Mouse (Mus musculus) ovary, postnatal 36 days (tissue): ENCODE data around the gene Tdrd3.
A peak's percentile ranks its signal among the peaks of the same experiment; 100 is the strongest.

ENCODE experiments used
- DNase-seq: peaks from one replicate; pipeline ENCODE4 v3.0.0; 2022; ENCODE audit warnings: low spot score, mixed read lengths

The Tdrd3 gene

DNA sequence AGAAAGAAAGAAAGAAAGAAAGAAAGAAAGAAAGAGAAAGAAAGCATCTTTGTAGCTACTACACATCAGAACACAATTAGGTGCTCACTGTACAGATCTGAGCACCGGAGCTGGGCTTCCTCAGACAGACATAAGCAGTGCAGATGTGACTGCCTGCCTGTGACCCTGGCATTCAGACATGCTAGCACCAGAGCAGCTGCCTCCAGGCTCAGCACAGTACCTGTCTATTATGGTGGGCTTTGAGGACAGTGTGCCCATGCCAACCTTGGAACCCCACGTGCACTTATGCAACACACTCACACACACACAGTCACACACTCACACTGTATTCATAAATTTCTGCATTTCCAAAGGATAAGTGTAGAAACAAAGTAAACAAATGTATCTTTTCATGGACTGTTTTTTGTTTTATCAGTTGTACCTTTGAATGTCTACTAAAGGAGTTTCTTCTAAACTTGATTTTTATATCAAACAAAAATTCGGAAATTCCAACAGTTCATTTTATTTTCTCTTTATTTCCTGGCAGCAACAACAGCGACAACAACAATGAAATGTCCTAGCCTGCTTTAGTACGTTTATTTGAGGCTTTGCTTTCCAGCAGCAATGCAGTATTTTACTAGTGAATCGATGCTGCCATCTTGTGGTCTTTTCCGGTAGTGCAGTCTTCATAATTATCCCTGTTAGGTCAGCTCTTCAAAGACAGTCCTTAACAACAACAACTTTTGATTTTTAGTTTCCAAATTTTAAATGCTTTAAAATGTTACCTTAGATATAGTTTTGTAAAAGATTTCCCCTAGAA lies 35.4 kb downstream of the Tdrd3 start:
- no peak for DNase-seq

DNA sequence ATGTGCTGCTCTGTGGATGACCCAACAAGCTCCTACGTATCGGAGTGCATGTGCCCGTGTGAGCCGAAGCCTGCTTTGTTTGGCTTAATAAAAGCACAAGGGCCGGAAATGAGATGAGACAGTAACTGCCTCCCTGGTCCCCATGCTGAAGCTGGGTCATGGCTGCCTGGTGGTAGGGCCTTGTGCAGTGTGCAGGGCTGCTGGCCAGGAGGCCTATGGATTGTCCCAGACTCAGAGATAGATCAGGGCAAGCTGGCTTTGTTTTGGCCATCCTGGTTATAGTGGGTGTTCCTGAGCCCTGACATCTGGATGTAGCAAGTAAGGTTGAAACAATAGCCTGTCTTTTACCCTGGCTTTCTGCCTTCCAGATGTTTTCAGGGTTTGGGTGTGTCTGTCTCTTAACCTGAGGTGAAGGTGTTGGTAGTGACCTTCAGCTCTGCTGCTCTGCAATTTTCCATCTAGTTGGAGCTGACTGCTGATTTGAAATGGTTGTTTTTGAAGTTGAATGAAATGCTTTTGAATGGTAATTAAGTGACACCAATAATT lies 39.3 kb downstream of the Tdrd3 start:
- DNase-seq, result no peak

DNA sequence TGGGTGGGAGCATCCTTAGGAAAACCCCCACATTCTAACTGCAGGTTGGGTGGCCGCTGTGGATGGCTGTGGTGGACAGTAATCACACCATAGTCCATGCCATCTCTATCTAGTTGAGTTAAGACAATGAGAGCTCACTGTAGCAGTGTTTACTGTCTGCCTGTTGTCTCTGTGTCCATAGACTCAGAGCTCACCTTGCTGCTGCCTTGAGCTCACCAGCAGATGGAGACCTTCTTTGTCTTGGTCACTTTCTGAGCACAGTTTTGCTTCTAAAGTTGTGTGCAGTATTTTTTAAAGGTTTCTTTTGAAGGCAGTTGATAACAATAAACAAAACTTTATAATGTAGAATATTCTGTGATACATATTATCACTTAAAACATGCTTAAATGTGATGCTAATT lies 43.3 kb downstream of the Tdrd3 start:
- DNase-seq, result no peak

DNA sequence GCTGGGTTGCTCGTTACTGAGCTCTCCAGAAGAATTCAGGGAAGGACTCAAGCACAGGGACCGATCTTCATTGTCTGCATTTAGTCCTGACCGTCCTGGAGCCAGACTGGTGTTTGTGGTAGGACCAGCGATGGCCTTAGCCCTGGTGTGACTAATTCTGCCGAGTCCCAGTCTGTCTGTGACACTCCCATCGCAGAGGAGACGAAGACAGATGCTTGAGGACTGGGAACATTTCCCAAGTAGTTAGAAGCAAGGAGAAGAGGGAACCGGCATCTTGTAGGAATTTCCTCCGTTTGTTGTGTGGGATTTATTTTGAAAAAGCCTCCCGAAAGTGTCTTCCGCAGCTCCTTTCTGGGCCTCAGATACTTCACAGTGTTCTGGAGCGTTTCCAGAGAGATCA lies 45.1 kb downstream of the Tdrd3 start:
- no peak for DNase-seq

DNA sequence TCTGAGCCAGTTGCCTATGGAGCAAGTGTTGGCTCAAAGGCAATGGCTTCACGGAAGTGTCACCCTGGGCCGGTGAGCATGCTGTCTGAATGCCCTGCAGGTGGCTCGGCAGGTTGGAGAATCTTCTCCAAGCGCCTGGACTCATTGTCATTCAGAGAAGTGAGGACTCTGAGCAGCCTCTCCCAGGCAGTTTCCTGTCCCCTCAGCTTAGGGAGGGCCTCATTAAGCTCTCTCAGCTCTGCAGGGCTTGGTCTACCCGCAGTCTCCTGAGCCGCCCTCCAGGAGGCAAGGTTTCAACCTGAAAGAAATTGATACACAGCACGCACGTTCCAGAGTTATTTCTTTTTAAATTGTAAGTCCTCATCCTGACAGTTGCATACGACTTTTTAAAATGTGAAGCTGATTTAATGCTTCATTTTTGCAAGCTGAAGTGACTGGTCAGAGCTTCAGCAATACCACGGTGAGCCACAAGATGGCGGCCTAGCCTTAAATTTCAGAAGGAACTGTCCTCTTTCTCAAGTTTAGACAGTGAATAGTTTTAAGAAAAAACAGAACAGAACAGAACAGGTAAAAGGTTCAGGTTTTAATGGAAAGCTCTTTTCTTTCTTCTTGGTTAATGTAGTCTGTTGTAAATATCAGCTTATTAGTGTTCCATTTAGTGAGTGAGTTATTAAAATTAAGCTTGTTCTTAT lies 47.7 kb downstream of the Tdrd3 start:
- DNase-seq, result peak; percentile 70

DNA sequence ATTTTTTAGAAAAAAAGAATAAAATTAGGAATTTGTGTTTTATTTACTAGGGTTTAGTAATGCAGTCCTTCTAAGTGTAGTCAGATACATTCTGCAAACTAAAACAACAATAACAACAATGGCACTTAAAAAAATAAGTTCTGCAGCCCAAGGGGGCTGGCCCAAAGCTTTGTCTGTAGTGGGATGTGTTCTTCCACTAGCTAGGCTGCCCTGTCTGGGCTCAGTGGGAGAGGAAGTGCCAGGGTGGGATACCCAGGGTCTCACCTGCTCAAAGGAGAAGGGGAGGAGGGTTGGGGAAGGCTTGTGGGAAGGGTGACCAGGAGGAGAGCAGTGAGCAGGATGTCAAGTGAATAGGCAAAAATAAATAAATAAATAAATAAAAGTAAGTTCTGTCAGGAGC lies 48.2 kb downstream of the Tdrd3 start:
- DNase-seq, result no peak

DNA sequence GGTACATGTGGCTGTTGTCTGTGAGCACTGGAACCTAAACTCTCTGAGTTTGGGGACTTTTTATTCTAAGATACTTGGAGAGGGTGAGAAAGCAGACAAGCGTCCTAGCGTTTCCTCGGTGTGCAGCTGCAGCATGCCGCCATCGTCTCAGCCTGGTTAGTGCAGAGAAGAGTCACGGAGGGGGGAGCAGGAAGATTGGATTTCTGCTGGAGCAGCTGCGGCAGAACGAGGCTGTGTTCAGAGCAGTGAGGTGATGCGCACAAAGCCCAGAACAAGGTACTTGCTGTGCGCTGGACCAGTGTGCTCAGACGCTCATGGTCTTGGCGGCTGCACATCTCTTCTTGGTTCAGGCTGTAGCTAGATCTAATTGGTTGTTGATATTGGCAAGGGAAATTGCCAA lies 51.1 kb downstream of the Tdrd3 start:
- DNase-seq, result no peak

DNA sequence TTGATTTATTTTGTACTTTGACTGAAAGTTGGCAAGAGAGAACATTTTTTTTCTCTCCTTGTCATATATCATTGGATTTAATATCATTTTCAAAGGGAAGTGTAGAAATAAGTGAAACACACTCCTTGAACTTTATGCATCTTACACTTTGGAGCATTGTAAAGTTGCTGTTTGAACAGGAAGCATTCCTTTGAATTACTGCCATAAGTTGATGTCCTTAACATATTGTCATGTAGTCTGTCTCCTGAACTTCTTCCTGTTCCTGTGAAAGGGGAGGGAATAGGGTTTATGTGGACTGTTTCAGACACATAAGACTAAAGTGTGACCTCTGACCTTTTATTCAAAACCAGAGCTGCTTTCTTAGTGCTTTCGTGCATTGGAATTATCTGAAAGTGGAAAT lies 55.1 kb downstream of the Tdrd3 start:
- DNase-seq, result no peak

DNA sequence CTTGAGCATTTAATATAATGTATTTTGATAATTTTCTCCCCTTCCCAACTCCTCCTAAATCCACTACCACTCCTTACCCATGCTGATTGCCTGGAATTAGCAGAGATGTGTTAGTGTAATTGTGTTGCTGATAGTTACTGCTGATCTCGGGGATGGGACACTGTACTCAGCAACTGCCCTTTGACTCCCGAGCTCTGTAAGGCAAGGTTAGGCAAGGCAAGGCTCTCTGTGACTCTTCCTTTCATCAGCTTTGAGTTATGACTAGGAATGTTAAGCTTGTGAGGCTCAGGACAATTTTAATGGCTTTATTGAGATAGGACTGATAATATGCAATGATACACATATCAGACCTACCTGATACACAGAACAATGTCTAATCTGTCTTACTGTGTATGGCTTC lies 56.3 kb downstream of the Tdrd3 start:
- no peak for DNase-seq

DNA sequence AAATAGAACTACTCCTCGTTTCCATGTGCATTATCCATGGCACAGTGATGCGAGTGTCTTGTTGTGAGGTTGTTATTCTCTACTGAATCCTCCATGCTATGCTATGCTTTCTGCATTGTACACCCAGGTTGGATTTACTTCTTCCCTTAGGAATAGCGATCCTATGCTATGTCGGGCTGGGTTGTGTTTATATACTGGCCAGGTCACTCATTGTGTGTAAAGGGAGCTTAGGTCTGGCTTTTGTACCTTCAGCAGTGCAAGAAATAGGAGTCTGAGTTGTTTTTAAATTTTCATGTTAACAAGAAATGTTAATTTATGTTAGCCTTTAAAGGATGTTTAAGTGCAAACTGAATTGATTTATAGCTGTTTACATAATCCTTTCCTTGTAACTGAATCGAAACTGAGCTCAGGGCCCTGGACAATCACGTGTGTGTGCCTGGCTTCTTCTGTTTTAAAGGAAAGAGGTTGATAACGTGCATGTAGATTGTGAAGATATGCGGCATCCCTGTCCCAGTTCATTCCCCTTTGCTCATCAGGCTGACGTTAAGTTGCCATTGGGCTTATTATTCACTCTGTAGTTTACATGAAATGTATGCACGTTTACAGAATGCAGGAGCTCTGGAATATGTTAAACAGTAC lies 59.4 kb downstream of the Tdrd3 start:
- no peak for DNase-seq

DNA sequence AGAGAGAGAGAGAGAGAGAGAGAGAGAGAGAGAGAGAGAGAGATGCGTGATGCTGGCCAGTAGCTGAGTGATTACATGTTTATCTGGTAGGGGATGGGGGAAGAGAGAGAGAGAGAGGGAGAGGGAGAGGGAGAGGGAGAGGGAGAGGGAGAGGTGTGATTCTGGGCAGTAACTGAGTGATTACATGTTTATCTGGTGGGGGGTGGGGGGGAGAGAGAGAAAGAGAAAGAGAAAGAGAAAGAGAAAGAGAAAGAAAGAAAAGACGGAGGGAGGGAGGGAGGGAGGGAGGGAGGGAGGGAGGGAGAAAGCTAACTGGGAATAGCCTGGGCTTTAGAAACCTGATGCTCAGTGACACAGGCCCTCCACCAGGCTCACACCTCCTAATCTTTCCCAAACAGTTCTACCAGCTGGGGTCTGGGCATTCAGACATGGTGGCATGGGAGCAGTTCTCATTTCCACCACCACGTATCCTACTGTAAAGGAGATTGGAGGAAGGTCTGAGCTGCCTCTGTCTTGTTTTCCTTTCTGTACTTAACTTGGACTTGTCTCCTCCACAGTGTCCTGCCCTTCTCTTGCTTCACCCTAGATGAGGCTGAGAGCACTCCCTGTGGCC lies 62.0 kb downstream of the Tdrd3 start:
- no peak for DNase-seq

DNA sequence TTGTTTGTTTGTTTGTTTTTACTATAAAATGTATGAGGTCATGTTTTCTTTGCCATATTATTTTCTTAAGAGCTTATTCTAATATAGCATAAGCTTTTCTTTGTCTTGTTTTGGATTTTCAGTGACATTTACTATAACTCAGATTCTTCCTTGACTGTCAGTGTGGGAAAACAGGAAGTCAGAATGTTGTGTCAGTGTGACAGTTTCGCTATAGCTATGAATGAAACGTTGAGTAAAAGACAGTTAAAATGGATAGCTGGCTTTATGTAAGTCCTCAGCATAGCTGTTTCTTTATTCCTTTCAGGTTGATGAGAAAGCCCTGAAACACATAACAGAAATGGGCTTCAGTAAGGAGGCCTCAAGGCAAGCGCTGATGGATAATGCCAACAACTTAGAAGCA lies 69.4 kb downstream of the Tdrd3 start:
- no peak for DNase-seq

DNA sequence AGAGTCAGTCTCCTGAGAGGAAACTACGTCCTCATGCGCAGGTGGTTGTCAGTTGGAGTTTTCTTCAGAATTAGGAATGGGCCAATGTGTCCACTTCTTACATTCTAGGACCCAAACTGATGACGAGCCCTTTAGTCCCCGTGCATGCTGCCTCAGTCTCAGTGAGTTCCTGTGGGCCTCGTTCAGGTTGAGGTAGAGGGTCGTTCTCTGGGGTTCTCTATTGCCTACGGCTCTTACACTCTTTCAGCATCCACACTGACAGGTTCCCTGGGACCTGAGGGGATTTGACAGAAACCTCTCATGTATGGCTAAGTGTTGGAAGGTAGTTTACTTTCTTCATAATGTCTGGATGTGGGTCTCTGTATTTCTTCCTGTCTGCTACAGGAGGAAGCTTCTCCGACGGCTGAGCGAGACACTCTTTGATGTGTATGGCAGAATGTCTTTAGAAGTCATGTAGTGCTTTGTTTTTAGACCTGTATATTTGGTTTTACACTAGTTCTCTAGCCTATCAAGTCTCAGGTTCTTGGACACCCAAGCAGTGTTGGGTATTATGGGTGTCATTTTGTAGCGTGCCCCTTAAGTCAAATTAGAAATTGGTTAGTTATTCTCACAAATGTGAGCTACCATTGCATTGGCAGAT lies 81.6 kb downstream of the Tdrd3 start:
- no peak for DNase-seq

DNA sequence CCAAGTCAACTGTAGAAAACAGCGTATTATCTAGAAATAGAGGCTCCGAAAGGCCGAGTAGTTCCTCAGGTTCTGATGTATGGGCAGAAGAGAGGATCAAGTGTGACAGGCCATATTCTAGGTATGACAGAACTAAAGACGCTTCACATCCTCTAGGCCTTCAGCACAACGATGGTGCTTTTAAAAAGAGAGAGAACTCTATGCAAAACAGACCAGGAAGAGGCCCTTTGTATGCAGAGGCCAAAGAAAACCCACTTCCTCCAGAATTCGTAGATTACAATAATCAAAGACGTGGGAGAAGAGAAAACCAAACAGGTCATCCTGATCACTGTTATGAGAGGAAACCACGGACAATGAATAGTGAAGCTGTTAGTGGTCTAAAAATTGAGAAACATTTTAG lies 89.5 kb downstream of the Tdrd3 start:
- no peak for DNase-seq

DNA sequence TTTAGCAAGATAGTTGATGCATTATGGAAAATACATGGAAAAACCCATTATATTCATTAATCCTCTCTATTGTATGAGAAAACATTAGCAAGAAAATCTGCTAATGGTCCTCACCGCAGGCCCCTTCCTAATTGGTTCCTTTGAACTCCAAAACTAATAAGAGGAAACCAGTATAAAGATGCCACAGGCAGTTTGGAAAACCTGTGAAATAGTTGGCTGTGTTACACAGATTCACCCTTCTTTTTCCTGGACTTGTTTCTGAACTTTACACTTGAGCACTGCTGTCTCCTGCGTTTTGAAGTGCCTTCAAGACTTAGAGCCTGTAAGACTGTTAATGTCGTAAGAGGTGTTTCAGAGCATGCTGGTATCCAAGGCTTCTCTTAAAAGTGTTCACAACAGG lies 98.8 kb downstream of the Tdrd3 start:
- no peak for DNase-seq

DNA sequence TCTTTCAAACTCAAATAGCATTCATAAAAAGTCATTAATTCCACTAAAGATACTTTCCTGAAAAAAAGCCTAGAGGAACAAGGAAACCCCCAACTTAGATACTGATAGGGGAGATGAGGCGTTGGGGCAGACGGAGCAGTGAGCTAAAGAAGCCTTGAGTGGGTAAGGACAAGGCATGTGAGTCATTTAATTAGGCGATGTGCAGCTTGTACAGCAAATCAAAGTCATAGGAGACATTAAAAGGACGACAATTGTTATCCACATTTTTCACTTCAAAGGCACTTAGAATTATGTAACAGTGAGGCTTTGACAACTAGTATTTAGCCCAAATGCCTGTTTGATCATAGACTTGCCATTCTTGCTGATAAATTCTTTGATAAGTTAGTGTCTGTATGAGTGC lies 100.9 kb downstream of the Tdrd3 start:
- DNase-seq, result no peak

DNA sequence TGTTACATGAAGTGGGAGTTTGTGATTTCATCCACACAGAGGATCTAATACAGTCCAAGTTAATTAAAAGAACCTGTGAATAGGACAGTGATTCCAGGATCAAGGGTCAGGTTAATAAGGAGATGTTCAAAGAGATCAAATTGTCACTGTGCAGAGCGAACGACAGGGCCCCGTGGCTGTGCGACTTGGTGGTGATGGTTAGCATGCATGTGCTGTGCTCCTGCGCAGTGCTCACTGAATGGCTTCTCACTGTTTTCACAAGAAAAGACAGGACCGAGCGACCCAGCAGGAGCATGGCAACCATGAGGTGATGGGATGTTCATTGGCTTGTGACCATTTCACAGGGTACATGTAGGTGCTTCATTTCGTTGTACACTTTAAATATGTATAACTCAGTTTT lies 115.4 kb downstream of the Tdrd3 start:
- no peak for DNase-seq

DNA sequence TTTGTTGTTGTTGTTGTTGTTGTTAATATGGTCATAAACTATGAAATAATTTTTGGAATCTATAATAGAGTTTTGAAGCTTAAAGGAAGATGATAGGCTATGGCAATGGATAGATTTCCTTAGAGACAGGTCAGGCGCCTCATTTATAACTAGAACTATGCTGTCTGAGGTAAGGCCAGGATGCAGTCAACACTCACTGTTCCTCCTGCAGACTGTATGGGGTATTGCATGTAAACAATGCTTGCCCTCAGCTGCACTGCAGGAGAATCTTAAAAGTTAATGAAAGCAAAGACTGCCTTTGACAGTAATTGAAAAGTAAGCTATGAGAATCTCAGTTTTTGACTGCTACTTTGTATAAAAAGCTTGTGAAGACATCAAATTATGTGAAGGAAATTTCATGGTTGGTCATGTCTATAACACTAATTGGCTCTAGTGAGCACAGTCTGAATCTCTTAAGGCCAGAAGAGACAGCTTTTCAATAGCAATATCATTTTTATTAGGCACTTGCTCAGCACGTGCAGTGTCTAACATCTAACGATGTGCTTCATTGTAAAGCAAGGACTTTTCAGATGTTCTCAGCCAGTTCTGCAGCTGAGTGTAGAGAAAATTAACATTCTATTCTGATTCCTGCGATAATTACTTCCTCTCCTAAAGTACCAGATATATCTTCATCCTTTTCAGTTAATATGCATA lies 120.8 kb downstream of the Tdrd3 start:
- no peak for DNase-seq

DNA sequence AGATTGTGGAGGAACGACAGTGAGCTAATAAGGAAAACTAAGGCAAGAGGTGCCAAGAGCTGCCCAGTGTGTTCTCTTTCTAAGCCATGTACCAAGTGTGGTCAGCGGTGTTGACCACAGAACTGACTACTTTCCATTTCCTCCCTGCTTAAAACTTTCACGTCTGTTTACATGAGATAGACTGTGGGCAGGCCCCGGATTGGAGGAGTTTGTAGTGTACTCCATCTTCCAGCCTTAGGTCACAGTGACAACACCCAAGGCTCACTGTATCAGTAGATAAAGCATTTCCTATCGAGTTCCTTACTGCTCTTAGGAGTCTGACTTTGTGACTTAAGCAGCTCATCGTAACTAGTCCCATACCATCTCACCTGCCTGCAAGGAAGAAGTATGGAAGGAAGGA lies 133.5 kb downstream of the Tdrd3 start:
- DNase-seq, result no peak

DNA sequence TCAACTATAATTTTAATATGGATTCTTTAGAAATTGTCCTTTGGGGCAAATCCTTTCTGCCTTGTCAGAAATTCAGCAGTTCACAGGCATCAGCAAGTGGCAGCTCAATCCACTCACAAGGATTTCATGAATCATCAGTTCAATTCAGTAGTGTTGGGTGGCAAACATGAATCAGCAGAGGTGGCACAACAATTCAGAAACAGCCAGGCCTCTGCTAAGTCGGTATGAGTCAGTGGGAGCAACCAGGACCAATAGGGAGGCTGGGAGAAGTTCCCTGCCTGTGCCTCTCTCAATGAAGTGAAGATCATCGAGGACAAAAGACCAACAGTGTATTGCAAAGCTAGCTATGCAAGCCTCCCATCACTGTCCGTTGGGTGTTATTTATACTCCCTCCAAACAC lies 135.8 kb downstream of the Tdrd3 start:
- DNase-seq, result no peak

DNA sequence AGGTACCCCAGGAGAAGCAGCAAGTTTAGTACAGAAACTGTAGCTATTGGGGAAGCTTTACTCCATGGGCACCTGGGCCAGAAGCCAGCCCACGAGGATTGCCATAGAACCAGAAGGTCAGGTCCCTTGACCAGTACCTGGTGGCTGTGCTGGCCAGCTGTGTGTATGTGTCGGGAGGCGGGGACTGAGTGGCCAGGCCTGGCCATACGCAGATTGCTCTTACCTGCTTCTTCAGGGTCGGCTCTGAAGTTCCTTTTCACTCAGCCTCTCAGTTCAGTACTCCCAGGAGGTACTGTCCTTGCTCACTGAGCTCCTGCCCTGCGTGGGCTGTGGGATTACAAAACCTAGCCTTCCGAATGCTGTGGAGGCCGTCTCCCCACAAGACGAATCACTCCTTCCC lies 147.4 kb downstream of the Tdrd3 start:
- no peak for DNase-seq

DNA sequence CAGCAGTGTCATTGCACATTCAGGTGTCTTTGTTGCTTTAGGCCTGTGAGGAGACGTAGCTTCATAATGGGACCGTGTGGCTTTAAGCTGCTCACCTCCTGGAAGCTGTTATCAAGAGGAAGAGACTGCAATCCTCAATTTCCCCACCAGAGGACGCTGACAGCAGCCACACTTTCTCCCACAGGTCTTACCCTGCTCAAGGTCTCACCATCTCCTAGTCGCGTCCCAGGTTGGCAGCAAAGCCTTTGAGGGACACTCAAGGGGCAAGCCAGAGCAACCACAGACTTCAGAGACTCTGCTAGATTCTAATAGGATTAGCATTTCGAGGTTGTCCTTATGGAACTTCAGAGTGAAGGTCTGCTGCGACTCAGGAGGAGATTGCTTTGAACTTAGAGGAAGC lies 149.8 kb downstream of the Tdrd3 start:
- DNase-seq, result no peak
